Mouse (Mus musculus) cortical plate, adult 2 months (tissue): ENCODE measurements around the gene Clic4.
A peak's percentile ranks its signal among the peaks of the same experiment; 100 is the strongest.

ENCODE experiments used
- CTCF ChIP-seq: fragments of 200-500 bp; IDR thresholded peaks from 2 replicates; pipeline ENCODE4 v1.5.1; 2011; ENCODE audit warnings: mild to moderate bottlenecking, control low read depth, low read length; ENCODE audit not compliant: insufficient read depth; ENCODE audit errors: extremely low read depth
- POLR2A ChIP-seq: fragments of 200-500 bp; IDR thresholded peaks from 2 replicates; pipeline ENCODE4 v1.6.1; 2011; ENCODE audit warnings: mild to moderate bottlenecking, low read length, control low read depth; ENCODE audit not compliant: insufficient read depth; ENCODE audit errors: extremely low read depth

DNA sequence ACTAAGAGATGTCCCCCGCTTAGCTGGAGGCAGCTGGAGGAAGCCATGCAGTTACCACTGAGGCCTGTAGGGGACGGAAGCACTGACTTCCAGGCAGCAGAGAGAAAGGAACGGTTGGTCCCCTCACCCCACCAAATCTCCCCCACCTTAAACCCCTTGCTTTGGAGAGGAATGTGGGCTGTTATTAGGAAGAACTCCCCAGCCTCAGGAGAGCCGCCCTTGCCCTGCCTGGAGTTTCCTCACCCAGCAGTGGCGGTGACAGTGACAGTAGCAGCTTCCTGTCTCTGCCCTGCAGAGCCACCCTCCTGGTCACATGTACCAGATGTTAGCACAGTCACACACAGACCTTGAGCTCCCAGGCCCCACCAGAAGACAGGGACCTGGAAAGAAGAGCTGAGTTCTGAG lies 93.5 kb downstream of the Clic4 start:
- peak; percentile 40 for TF ChIP-seq CTCF
- no peak for TF ChIP-seq POLR2A
